Mouse (Mus musculus): Measurements from ENCODE around the gene Mxra8.

- no peak for TF ChIP-seq CTCF (IDR thresholded peaks at IDR 0.05; ENCODE audit: low read depth, low read length)
- no peak for TF ChIP-seq POLR2AphosphoS5 (IDR thresholded peaks at IDR 0.05; ENCODE audit: insufficient replicate concordance, low read depth, low read length)
- TF ChIP-seq GATA1 (IDR thresholded peaks at IDR 0.05; ENCODE audit: borderline replicate concordance, low read length), result no peak
- TF ChIP-seq TAL1 (conservative IDR thresholded peaks at IDR 0.05; ENCODE audit: low read depth, low read length), result no peak
Measured at GRCm38 (mm10) chr4:155831831-155832230, 7.6 kb upstream of the Mxra8 start.
